Mouse (Mus musculus): Measurements from ENCODE around the gene Tspan15. TPM values are rescaled to one million over a fixed set of nuclear protein-coding genes. Genes with fewer than 3 reads are reported as not detected.

The Tspan15 gene
- polyA plus RNA-seq, 1 experiment from 2014 or later = 17.0 TPM

DNA sequence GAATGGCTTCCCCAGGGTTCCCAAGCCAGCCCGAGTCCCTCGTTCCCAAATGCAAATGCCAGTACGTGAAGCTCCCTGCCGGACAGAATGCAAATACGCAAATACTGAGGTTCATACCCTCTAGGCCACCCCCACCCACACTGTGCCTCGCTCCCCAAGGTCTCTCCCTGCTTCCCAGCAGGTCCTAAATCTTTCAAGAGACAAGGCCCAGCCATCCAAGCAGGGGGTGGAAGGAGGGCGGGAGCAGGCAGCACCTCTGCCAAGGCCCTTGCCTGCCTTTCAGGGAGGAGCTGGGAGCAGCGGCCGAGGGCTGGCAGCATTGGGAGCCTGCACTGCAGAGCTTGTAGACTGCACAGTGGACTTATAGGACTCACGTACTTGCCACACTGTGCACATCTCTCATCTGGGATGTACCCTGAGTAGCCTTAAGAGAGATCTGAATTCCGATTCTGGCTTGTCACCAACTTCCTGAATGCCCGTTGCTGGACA, 21.0 kb upstream of the Tspan15 start, which contains the start of gene Tacr2:
Gene Tacr2 (plus strand): TSS at position 439 of the 489 bp plus-strand sequence.
- H3K4me1 ChIP-seq = peaks cover 10% of the 10 kb centered on the region
- no peak for ATAC-seq (ENCODE audit: insufficient number of reproducible peaks, low FRiP score, low TSS enrichment, low read depth)
- H3K27ac ChIP-seq (replicated peaks) = no peak within 1 kb of the TSS
- no peak within 1 kb of the TSS for H3K9ac ChIP-seq
- no peaks in the 10 kb centered on the region for H3K9me3 ChIP-seq (replicated peaks)
- no peak within 1 kb of the TSS for H3K4me2 ChIP-seq (replicated peaks)
- H3K27me3 ChIP-seq = no peaks in the 10 kb centered on the region
- no peaks in the 10 kb centered on the region for H3K36me3 ChIP-seq
- WGBS = 67% methylated on average over 12 of the region's 12 CpGs
- no peak within 1 kb of the TSS for H3K4me3 ChIP-seq (replicated peaks)

DNA sequence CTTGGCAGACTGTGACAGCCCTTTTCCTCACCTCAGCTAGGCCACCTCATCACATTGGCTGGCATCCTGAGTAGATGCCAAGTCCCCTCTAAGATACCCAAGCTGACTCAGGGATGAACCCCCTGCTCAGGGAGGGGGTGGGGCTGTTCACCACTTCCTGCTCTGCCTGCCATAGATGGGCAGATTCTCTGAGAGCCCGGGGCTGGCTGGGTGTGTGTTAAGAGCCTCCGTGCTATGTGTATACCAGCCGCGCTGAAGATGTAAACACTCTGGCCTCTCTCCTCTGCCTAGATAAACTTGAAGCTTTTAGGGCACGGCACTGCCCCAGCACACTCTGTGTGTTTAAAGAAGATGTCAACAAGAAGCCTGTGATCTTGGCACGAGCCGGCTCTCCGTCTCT, 16.8 kb upstream of the Tspan15 start:
- H3K4me2 ChIP-seq (replicated peaks) = no peak overlapping the region
- 35% methylated on average over 8 of the region's 8 CpGs for WGBS
- no peak overlapping the region for H3K4me3 ChIP-seq (replicated peaks)
- peaks cover 10% of the 10 kb centered on the region for H3K4me1 ChIP-seq
- no peaks in the 10 kb centered on the region for H3K9me3 ChIP-seq (replicated peaks)
- no peaks in the 10 kb centered on the region for H3K27me3 ChIP-seq
- 0 out of 2 replicates have a peak, but pooled peaks have one; percentile 65 for ATAC-seq (ENCODE audit: insufficient number of reproducible peaks, low FRiP score, low TSS enrichment, low read depth)
- no peak overlapping the region for H3K27ac ChIP-seq (replicated peaks)
- H3K36me3 ChIP-seq = no peaks in the 10 kb centered on the region
- H3K9ac ChIP-seq = no peak overlapping the region

DNA sequence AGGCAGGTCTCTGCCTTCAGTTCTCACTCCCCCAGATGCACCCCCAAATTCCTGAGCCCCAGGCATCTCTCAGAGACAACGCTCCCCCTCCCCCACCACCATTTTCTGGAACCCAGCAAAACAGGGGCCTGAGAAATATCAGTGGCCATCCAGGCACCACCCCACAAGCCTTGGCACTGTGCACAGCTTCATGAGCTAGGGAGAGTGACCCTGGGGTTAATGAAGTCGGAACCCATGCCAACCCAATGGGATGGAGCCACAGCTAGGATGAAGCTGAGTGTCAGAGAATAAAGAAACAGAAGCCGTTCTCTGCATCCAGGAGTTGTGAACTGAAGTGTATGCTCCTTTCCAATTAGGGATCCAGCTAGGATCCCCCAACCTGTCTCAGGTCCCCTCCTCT, 16.1 kb upstream of the Tspan15 start:
- H3K27ac ChIP-seq (replicated peaks) = no peak overlapping the region
- H3K9ac ChIP-seq = no peak overlapping the region
- WGBS = 55% methylated on average over 3 of the region's 3 CpGs
- no peaks in the 10 kb centered on the region for H3K27me3 ChIP-seq
- ATAC-seq (ENCODE audit: insufficient number of reproducible peaks, low FRiP score, low TSS enrichment, low read depth) = no peak
- no peak overlapping the region for H3K4me2 ChIP-seq (replicated peaks)
- no peaks in the 10 kb centered on the region for H3K36me3 ChIP-seq
- H3K4me1 ChIP-seq = peaks cover 8% of the 10 kb centered on the region
- no peaks in the 10 kb centered on the region for H3K9me3 ChIP-seq (replicated peaks)
- H3K4me3 ChIP-seq (replicated peaks) = no peak overlapping the region

DNA sequence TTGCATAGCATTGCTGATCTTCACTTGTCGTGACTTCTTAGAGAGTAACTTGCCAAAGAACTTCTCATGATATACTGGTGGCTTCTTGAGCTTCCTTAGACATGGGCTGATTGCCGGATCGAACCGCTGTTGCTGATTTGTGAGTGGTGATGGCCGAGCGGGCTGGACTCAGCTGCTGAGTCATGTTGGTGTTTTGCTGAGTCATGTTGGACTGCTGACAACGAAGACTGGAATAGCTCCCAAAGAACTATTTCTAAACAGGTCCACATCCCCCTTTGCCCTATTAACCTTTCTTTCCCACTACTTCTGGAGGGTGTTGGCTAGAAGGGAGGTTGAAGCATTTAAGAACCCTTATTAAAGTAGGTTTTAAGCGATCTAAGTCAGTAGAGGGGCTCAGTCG, 13.0 kb upstream of the Tspan15 start:
- H3K4me2 ChIP-seq (replicated peaks) = no peak overlapping the region
- H3K4me3 ChIP-seq (replicated peaks) = no peak overlapping the region
- no peaks in the 10 kb centered on the region for H3K9me3 ChIP-seq (replicated peaks)
- H3K27me3 ChIP-seq = no peaks in the 10 kb centered on the region
- ATAC-seq (ENCODE audit: insufficient number of reproducible peaks, low FRiP score, low TSS enrichment, low read depth) = no peak
- peaks cover 7% of the 10 kb centered on the region; the same call in 1 of the 2 replicates for H3K4me1 ChIP-seq
- no peaks in the 10 kb centered on the region for H3K36me3 ChIP-seq
- no peak overlapping the region for H3K27ac ChIP-seq (replicated peaks)
- no peak overlapping the region for H3K9ac ChIP-seq
- WGBS = 89% methylated on average over 9 of the region's 9 CpGs

DNA sequence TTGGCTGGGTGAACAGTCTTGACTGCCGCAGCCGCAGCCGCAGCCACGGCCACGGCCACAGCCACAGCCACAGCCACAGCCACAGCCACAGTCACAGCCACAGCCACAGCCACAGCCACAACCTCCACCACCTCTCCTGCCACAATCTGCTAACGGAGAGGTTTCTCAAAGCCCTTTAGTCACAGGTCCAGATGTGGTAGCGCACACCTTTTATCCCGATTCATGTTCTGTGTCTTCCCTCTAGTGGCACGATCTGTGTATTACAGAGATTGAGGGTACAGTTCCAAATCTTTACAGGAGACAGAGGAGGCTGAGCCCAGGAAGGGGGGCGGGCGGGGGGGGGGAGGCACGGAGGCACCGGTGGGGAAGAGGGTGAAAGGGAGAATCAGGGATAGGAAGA, 11.8 kb upstream of the Tspan15 start:
- WGBS = 48% methylated on average over 13 of the region's 13 CpGs
- no peak overlapping the region for H3K9ac ChIP-seq
- no peak overlapping the region for H3K4me3 ChIP-seq (replicated peaks)
- no peak overlapping the region for H3K27ac ChIP-seq (replicated peaks)
- no peaks in the 10 kb centered on the region for H3K36me3 ChIP-seq
- H3K4me1 ChIP-seq = peaks cover 4% of the 10 kb centered on the region; the same call in 1 of the 2 replicates
- no peak overlapping the region for H3K4me2 ChIP-seq (replicated peaks)
- H3K27me3 ChIP-seq = no peaks in the 10 kb centered on the region
- no peaks in the 10 kb centered on the region for H3K9me3 ChIP-seq (replicated peaks)
- no peak for ATAC-seq (ENCODE audit: insufficient number of reproducible peaks, low FRiP score, low TSS enrichment, low read depth)

DNA sequence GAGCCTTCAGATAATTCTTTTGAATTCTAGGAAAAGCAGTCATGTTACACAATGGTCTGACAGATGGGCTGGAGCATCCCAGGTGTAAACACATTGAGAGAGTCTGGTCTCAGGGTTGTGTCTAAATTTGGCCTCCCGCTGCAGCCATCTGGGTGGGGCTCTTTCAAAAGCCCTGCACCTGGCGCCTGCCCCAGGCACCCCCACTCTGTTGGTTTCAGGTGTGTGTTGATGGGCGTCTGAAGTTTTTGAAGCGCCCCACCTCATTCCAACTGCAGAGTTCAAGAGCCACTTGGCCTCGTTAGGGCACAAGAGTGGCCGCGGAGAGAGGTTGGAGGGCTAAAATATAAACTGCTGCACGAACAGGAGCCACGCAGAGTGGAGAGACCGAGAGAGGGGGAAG, 11.3 kb upstream of the Tspan15 start:
- Histone ChIP-seq H3K9me3 (replicated peaks) (no peaks in the 10 kb centered on the region), H3K4me3 (replicated peaks) (no peak overlapping the region), H3K9ac (no peak overlapping the region), H3K4me1 (no peaks in the 10 kb centered on the region), H3K4me2 (replicated peaks) (no peak overlapping the region), H3K36me3 (no peaks in the 10 kb centered on the region), H3K27me3 (no peaks in the 10 kb centered on the region), H3K27ac (replicated peaks) (no peak overlapping the region)
- ATAC-seq (ENCODE audit: insufficient number of reproducible peaks, low FRiP score, low TSS enrichment, low read depth) = no peak
- WGBS = 69% methylated on average over 10 of the region's 10 CpGs

DNA sequence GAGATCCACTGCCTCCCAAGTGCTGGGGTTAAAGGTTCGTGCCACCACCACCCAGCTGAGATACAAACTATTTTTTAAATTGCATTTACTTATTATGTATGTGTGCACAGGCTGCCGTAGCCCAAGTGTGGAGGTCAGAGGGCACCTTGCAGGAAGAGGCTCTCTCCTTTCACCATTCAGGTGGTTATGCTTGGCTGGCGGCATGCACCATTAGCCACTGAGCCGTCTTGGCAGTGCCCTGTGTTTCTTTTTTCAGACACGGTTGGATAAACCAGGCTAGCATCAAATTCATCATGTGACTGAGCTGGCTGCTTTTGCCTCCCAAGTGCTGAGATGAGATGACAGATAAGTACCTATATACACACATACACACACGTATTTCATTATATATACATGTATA, 8.2 kb upstream of the Tspan15 start:
- WGBS = 45% methylated on average over 6 of the region's 6 CpGs
- Histone ChIP-seq H3K36me3 (no peaks in the 10 kb centered on the region), H3K27ac (replicated peaks) (no peak overlapping the region), H3K4me1 (no peaks in the 10 kb centered on the region), H3K9ac (no peak overlapping the region), H3K9me3 (replicated peaks) (no peaks in the 10 kb centered on the region), H3K4me3 (replicated peaks) (no peak overlapping the region), H3K27me3 (no peaks in the 10 kb centered on the region), H3K4me2 (replicated peaks) (no peak overlapping the region)
- ATAC-seq (ENCODE audit: insufficient number of reproducible peaks, low FRiP score, low TSS enrichment, low read depth) = no peak

DNA sequence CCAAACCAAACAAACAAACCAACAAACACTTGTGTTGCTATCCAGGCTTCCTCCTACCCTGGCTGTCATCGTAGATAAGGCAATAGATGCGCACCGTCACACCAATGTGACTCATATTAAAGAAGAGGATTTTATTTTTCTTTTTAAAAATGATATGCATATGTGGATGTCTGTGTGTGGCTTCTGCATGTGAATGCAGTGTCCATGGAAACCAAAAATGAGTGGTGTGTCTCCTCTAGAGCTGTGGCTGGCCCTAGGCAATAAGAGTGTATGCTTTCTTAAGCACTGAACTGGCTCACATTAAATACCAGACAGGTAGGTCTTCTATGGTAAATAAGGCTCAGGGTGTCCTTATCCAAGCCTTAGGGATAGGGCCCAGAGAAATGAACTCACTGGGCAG, 7.6 kb upstream of the Tspan15 start:
- H3K27me3 ChIP-seq = no peaks in the 10 kb centered on the region
- ATAC-seq (ENCODE audit: insufficient number of reproducible peaks, low FRiP score, low TSS enrichment, low read depth) = no peak
- no peak overlapping the region for H3K9ac ChIP-seq
- 89% methylated on average over 3 of the region's 3 CpGs for whole genome bisulfite sequencing
- H3K36me3 ChIP-seq = no peaks in the 10 kb centered on the region
- no peak overlapping the region for H3K4me3 ChIP-seq (replicated peaks)
- H3K9me3 ChIP-seq (replicated peaks) = no peaks in the 10 kb centered on the region
- H3K27ac ChIP-seq (replicated peaks) = no peak overlapping the region
- H3K4me1 ChIP-seq = no peaks in the 10 kb centered on the region
- H3K4me2 ChIP-seq (replicated peaks) = no peak overlapping the region

DNA sequence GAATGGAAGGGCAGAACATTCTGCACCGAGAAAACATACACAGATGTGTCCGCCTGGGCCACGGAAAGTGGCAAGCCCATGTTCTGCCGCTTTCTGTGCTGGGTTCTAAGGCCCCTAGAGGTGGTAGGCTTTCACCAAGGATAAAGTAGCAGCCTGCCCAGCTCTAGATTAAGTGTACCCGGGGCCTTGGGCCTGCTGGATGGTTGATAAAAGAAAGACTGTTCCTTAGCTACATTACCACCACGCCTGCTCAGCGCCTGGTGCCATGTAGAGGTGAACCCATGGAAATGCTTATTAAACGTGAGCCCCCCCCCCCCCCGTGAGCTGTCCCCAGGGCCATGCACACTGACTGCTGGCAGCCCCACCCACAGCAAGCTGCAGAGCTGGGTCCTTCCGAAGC, 6.2 kb upstream of the Tspan15 start:
- Histone ChIP-seq H3K4me1 (no peaks in the 10 kb centered on the region), H3K27ac (replicated peaks) (no peak overlapping the region), H3K9ac (no peak overlapping the region), H3K4me3 (replicated peaks) (no peak overlapping the region), H3K36me3 (no peaks in the 10 kb centered on the region), H3K9me3 (replicated peaks) (no peaks in the 10 kb centered on the region), H3K27me3 (no peaks in the 10 kb centered on the region), H3K4me2 (replicated peaks) (no peak overlapping the region)
- no peak for ATAC-seq (ENCODE audit: insufficient number of reproducible peaks, low FRiP score, low TSS enrichment, low read depth)
- 72% methylated on average over 10 of the region's 10 CpGs for WGBS

DNA sequence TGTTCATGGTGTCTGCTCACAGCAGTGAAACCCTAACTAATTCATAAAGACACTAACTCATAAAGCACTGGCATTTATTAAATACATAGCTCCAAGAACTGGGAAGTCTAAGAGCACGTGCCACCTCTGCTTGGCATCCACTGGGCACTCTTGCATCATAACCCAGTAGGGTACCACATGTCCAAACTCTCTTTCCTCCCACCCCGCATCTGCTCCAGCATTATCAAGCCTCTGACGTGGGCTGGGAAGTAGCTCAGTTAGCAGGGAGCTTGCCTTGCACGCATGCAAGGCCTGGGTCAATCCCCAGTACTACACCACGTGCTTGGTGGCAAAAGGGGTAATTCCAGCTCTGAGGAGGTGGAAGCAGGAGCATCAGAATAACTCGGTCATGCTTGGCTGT, 5.1 kb upstream of the Tspan15 start:
- no peaks in the 10 kb centered on the region for H3K27me3 ChIP-seq
- 82% methylated on average over 6 of the region's 6 CpGs for WGBS
- no peak overlapping the region for H3K27ac ChIP-seq (replicated peaks)
- peaks cover 4% of the 10 kb centered on the region; the same call in 1 of the 2 replicates for H3K4me1 ChIP-seq
- H3K9ac ChIP-seq = no peak overlapping the region
- no peak for ATAC-seq (ENCODE audit: insufficient number of reproducible peaks, low FRiP score, low TSS enrichment, low read depth)
- H3K36me3 ChIP-seq = no peaks in the 10 kb centered on the region
- no peak overlapping the region for H3K4me3 ChIP-seq (replicated peaks)
- no peak overlapping the region for H3K4me2 ChIP-seq (replicated peaks)
- H3K9me3 ChIP-seq (replicated peaks) = no peaks in the 10 kb centered on the region

DNA sequence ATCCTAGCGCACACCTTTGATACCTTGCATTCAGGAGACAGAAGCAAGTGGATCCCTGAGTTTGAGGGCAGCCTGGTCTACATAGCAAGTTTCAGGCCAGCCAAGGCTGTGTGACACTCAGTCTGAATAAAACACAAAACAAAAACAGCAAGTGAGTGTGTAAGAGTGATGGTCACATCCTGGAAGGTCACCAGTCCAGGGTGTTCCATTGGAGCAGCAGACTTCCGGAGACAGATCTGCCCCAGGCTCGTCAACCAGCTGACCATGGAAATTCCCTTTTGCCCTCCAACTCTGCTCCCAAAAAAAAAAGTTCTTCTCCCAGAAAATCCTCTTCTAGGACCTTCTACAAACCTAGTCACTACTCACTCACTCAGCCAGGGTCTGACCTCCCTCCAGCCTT, 760 bp upstream of the Tspan15 start:
- no peaks in the 10 kb centered on the region for H3K36me3 ChIP-seq
- H3K27ac ChIP-seq (replicated peaks) = no peak overlapping the region
- H3K27me3 ChIP-seq = peaks cover 7% of the 10 kb centered on the region
- ATAC-seq (ENCODE audit: insufficient number of reproducible peaks, low FRiP score, low TSS enrichment, low read depth) = no peak
- peaks cover 10% of the 10 kb centered on the region for H3K4me1 ChIP-seq
- WGBS = 61% methylated on average over 3 of the region's 3 CpGs
- no peak overlapping the region for H3K4me3 ChIP-seq (replicated peaks)
- H3K9me3 ChIP-seq (replicated peaks) = no peaks in the 10 kb centered on the region
- peak overlapping the region; percentile 96 for H3K4me2 ChIP-seq (replicated peaks)
- no peak overlapping the region for H3K9ac ChIP-seq

DNA sequence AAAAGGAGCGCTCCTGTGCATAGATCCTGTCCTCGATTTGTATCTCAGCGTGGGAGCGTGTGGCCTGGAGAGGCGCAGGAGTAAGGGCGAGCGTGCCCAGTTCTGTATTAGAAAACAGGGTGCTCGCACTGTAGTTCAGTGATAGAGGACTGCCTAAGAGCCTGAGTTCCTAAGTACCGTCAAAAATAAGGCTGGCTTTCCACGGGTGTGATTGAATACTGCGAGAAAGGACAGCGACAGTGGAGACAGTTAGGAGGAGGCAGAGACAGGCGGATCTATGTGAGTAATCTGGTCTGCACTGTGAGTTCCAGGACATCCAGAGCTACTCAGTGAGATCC, 313 bp upstream of the Tspan15 start:
- 3% methylated on average over 13 of the region's 13 CpGs for WGBS

More for the DNA sequence above, 313 bp upstream of the Tspan15 start:
- Histone ChIP-seq H3K4me2 (replicated peaks) (peak overlapping the region; percentile 96), H3K4me1 (peaks cover 10% of the 10 kb centered on the region), H3K36me3 (no peaks in the 10 kb centered on the region), H3K4me3 (replicated peaks) (peak overlapping the region; percentile 57), H3K9ac (peak overlapping the region; percentile 19; the same call in 1 of the 2 replicates), H3K27ac (replicated peaks) (no peak overlapping the region), H3K9me3 (replicated peaks) (no peaks in the 10 kb centered on the region), H3K27me3 (peaks cover 7% of the 10 kb centered on the region)
- ATAC-seq (ENCODE audit: insufficient number of reproducible peaks, low FRiP score, low TSS enrichment, low read depth) = no peak

Data from embryonic facial prominence, embryonic 15.5 days (tissue).